Mouse (Mus musculus) cerebellum, postnatal 25 days (tissue): ENCODE measurements around the gene Mapk1ip1l.
A peak's percentile ranks its signal among the peaks of the same experiment; 100 is the strongest.

ENCODE experiments used
- DNase-seq, 2 experiments: peaks; one replicate each; pipeline ENCODE4 v3.0.0; 2021; ENCODE audit warnings: mixed read lengths in 2 of 2

Mapk1ip1l gene

GRCm38 (mm10) chr14:47364742-47365449, 66.8 kb downstream of the Mapk1ip1l start:
- peak in 1 of 2 experiments; percentile 24 for DNase-seq

- peak; percentile 49 to 74 for DNase-seq
Measured at GRCm38 (mm10) chr14:47366881-47367321, 68.8 kb downstream of the Mapk1ip1l start.

- DNase-seq: peak; percentile 28 to 38
Measured at GRCm38 (mm10) chr14:47367461-47367860, 69.4 kb downstream of the Mapk1ip1l start, which contains the start of gene Lgals3. Lgals3 (plus strand) TSS chr14:47367751.

GRCm38 (mm10) chr14:47369741-47370140, 71.7 kb downstream of the Mapk1ip1l start:
- DNase-seq: no peak

GRCm38 (mm10) chr14:47370790-47371189, 72.7 kb downstream of the Mapk1ip1l start:
- peak in 1 of 2 experiments; percentile 31 for DNase-seq

GRCm38 (mm10) chr14:47371689-47372088, 73.6 kb downstream of the Mapk1ip1l start:
- DNase-seq: no peak
